Mouse (Mus musculus) midbrain, embryonic 16.5 days (tissue): ENCODE data around the gene Tent5b. TPM values are rescaled to one million over a fixed set of nuclear protein-coding genes. Genes with fewer than 3 reads are reported as not detected.

Experiments
- ATAC-seq: fragments of 200-750 bp; cut with Nextera tagmentation; 2 replicates; pipeline ENCODE4 v1.8.0; 2017; ENCODE audit warnings: moderate TSS enrichment
- H3K27ac ChIP-seq: fragments of 300-500 bp; sonication (generic); 2 replicates; pipeline ENCODE4 v1.5.1; 2014; ENCODE audit warnings: mild to moderate bottlenecking, low read length, mixed read lengths
- H3K27me3 ChIP-seq: fragments of 300-500 bp; sonication (generic); 2 replicates; pipeline ENCODE4 v1.6.1; 2014; ENCODE audit warnings: low read depth, low read length, mixed read lengths; ENCODE audit not compliant: control insufficient read depth, insufficient read depth
- H3K36me3 ChIP-seq: fragments of 300-500 bp; sonication (generic); 2 replicates; pipeline ENCODE4 v1.6.1; 2014; ENCODE audit warnings: mild to moderate bottlenecking, low read length, moderate library complexity, mixed read lengths; ENCODE audit not compliant: control insufficient read depth, insufficient read depth
- H3K4me1 ChIP-seq: fragments of 300-500 bp; sonication (generic); 2 replicates; pipeline ENCODE4 v1.6.1; 2014; ENCODE audit warnings: mild to moderate bottlenecking, low read length, mixed read lengths; ENCODE audit not compliant: control insufficient read depth, insufficient read depth
- H3K4me2 ChIP-seq: fragments of 300-500 bp; sonication (generic); 2 replicates; pipeline ENCODE4 v1.6.1; 2014; ENCODE audit warnings: mild to moderate bottlenecking, low read length, mixed read lengths
- H3K4me3 ChIP-seq: fragments of 300-500 bp; sonication (generic); 2 replicates; pipeline ENCODE4 v1.5.1; 2014; ENCODE audit warnings: low read depth, mild to moderate bottlenecking, low read length, moderate library complexity, mixed read lengths
- H3K9ac ChIP-seq: fragments of 300-500 bp; sonication (generic); 2 replicates; pipeline ENCODE4 v1.6.1; 2014; ENCODE audit warnings: low read depth, low read length, mixed read lengths
- H3K9me3 ChIP-seq: fragments of 300-500 bp; sonication (generic); replicated peaks from 2 replicates; pipeline ENCODE4 v1.6.1; 2014; ENCODE audit warnings: mild to moderate bottlenecking, low read length, mixed read lengths; ENCODE audit not compliant: control insufficient read depth, poor library complexity, severe bottlenecking
- WGBS: fragments of 180-500 bp; shearing (Covaris S2); extraction: QIAGEN DNeasy Blood & Tissue Kit; methylation state at CpG from one replicate; pipeline ENCODE4 v1.1.7; 2014; 5-methylcytosine and 5-hydroxymethylcytosine counted together
- polyA plus RNA-seq: library from polyadenylated mRNA; unstranded; fragments of >200 nt; fragmentation: Nextera tagmentation; extraction: Ambion mirVana; gene quantifications from 2 replicates; pipeline ENCODE4 v1.2.1, GENCODE M21; 2015

Tent5b gene
- polyA plus RNA-seq, 1 experiment from 2014 or later: 0.15 TPM

DNA sequence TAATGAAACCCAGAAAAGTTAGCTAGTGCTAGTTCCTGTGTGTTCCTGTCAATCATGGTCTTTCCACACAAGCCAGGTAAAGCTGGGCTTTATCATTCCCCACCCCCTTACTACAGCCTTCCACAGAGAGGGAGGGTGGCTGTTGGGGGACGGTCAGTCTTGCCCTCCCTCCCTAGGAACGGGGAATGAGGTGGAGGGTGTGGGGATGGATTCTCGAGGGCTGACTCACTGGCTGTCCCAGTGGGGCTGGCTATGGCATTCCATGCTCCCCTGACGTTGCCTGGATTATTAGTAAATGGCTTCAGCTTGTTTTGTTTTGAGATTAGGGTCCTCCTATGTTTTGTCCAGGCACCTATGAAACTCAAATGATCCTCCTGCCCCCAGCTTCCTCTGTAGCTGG lies 1.6 kb downstream of the Tent5b start:
- H3K4me1 ChIP-seq: peaks cover 5% of the 10 kb centered on the region
- WGBS: 39% methylated on average over 4 of the region's 4 CpGs
- H3K9me3 ChIP-seq: no peaks in the 10 kb centered on the region
- H3K27me3 ChIP-seq: peaks cover 29% of the 10 kb centered on the region
- H3K9ac ChIP-seq: no peak overlapping the region
- no peak overlapping the region for H3K4me3 ChIP-seq
- H3K36me3 ChIP-seq: no peaks in the 10 kb centered on the region
- H3K27ac ChIP-seq: no peak overlapping the region
- ATAC-seq: no peak
- H3K4me2 ChIP-seq: no peak overlapping the region

GRCm38 (mm10) chr4:133482479-133482878 lies 2.5 kb downstream of the Tent5b start:
- H3K27me3 ChIP-seq: peaks cover 29% of the 10 kb centered on the region

DNA sequence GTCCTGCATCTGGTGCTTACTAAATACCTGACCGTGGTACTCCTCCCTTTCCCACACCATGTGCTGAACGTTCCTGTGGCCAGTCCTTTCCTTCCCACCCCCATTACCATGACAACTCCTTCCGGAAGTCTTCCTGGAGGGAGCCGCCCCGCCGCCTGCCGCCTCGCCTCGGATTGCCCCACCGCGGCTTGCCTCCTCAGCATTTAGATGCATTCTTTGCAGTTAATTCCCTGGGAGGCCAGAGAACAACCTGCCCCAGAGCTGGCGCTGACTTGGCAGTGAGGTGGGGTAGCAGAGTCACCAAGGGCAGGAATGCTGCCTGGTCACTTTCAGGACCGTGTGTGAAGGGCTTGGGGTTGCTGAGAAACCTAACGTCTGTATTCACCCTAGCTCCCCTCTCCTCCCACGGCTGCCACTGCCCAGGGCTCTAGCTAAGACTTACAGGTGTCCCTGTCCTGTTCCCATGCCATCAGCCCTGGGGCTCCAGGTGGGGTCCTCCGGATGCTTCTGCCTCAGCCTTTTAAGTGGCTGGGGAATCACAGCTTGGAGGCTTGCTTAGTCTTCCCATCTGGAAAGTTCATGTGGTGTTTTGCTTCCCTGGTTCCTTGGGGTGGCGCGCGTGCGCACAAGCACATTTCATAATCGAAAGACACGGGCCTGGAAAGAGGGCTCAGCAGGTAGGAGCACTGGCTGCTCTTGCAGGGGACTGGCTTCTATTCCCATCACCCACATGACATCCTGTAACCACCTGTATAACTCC lies 4.5 kb downstream of the Tent5b start:
- Histone ChIP-seq H3K27me3 (peaks cover 27% of the 10 kb centered on the region), H3K4me2 (no peak overlapping the region), H3K9ac (no peak overlapping the region), H3K9me3 (no peaks in the 10 kb centered on the region), H3K27ac (no peak overlapping the region), H3K4me1 (peaks cover 4% of the 10 kb centered on the region), H3K4me3 (no peak overlapping the region), H3K36me3 (no peaks in the 10 kb centered on the region)
- WGBS: 15% methylated on average over 22 of the region's 22 CpGs
- ATAC-seq: no peak

More at GRCm38 (mm10) chr4:133482479-133482878, 2.5 kb downstream of the Tent5b start:
- no peak overlapping the region for H3K4me3 ChIP-seq
- H3K9me3 ChIP-seq: no peaks in the 10 kb centered on the region
- H3K4me1 ChIP-seq: peaks cover 5% of the 10 kb centered on the region
- H3K9ac ChIP-seq: no peak overlapping the region
- WGBS: 91% methylated on average over 3 of the region's 3 CpGs
- H3K27ac ChIP-seq: no peak overlapping the region
- no peak for ATAC-seq
- no peak overlapping the region for H3K4me2 ChIP-seq
- no peaks in the 10 kb centered on the region for H3K36me3 ChIP-seq

- no peak overlapping the region for H3K27ac ChIP-seq
- no peak overlapping the region for H3K4me3 ChIP-seq
- no peak overlapping the region for H3K4me2 ChIP-seq
- 93% methylated on average over 28 of the region's 28 CpGs for WGBS
- no peaks in the 10 kb centered on the region for H3K4me1 ChIP-seq
- H3K27me3 ChIP-seq: peaks cover 17% of the 10 kb centered on the region
- no peaks in the 10 kb centered on the region for H3K9me3 ChIP-seq
- no peak overlapping the region for H3K9ac ChIP-seq
- no peaks in the 10 kb centered on the region for H3K36me3 ChIP-seq
- ATAC-seq: no peak
These were observed 5.9 kb downstream of the Tent5b start for GRCm38 (mm10) chr4:133485691-133486425.

DNA sequence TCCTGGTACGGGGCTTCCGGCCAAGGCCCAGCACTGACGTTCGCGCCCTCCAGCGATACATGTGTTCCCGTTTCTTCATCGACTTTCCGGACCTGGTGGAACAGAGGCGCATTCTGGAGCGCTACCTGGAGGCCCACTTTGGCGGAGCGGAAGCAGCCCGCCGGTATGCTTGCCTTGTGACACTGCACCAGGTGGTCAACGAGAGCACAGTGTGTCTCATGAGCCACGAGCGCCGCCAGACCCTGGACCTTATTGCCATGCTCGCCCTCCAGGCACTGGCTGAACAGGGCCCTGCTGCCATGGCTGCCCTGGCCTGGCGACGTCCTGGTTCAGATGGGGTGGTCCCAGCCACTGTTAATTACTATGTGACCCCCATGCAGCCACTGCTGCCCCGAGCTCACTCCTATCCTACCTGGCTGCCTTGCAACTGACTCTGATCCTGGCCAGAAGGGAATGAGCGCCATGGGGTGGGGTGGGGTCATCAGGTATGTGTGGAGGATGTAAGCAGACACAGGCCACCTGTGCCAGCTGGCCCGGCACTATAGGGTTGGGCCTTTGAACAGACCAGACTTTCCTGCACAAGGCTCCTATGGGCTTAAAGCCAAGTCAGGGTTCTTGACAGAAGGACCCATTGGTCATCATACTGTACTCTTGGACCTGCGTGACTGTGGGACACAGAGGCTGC lies 6.9 kb downstream of the Tent5b start:
- Histone ChIP-seq H3K4me2 (no peak overlapping the region), H3K27ac (no peak overlapping the region), H3K4me1 (no peaks in the 10 kb centered on the region), H3K9ac (no peak overlapping the region), H3K36me3 (no peaks in the 10 kb centered on the region), H3K27me3 (peaks cover 10% of the 10 kb centered on the region), H3K9me3 (no peaks in the 10 kb centered on the region), H3K4me3 (no peak overlapping the region)
- ATAC-seq: no peak
- WGBS: 95% methylated on average over 26 of the region's 26 CpGs

- Histone ChIP-seq H3K27me3 (peaks cover 1% of the 10 kb centered on the region; the same call in 1 of the 2 replicates), H3K27ac (no peak overlapping the region), H3K9me3 (no peaks in the 10 kb centered on the region), H3K36me3 (no peaks in the 10 kb centered on the region), H3K9ac (no peak overlapping the region), H3K4me3 (no peak overlapping the region), H3K4me2 (no peak overlapping the region), H3K4me1 (peaks cover 2% of the 10 kb centered on the region; the same call in 1 of the 2 replicates)
- ATAC-seq: no peak
- 87% methylated on average over 20 of the region's 20 CpGs for WGBS
These were observed 8.9 kb downstream of the Tent5b start for GRCm38 (mm10) chr4:133488619-133489392.

DNA sequence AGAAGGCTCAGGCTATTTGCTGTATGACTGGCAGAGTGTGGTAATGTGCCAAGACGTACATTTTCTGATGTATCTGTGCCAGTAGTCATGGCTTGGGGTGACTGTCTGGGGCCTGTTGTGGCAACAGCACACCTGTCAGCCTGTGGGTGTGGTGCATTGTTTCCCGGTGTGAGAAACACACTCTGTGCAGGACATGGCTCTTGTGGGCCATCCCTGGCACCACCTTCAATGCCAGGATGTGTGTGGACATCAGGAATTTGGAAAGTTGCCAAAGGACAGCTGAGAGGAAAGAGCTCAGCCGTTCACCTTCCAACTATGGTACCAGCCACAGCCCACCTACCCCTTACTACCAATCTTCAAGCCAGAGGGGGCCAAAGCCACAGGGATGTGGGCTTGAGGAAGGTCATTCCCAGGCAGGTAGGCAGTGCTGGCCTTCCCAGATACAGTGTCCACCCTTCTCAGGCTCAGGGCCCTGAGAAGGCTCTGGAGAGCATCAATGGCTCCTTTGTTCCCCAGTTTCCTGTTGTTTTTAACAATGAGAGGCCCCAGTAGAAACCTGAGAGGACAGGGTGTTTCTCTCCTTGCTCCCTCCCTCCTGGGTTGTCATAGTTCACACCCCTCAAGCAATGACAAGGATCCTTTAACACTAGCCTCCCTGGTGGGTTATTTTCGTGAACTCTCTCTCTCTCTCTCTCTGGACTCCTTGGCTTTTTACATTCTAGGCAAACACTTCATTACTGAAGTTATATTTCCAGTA lies 9.7 kb downstream of the Tent5b start:
- ATAC-seq: no peak
- Histone ChIP-seq H3K4me1 (peaks cover 4% of the 10 kb centered on the region; the same call in 1 of the 2 replicates), H3K36me3 (no peaks in the 10 kb centered on the region), H3K27me3 (no peaks in the 10 kb centered on the region; the same call in 1 of the 2 replicates), H3K9me3 (no peaks in the 10 kb centered on the region), H3K9ac (no peak overlapping the region), H3K4me2 (no peak overlapping the region), H3K4me3 (no peak overlapping the region), H3K27ac (no peak overlapping the region)
- whole genome bisulfite sequencing: 71% methylated on average over 4 of the region's 4 CpGs

GRCm38 (mm10) chr4:133491800-133492199 lies 11.9 kb downstream of the Tent5b start:
- 53% methylated on average over 10 of the region's 10 CpGs for WGBS
- H3K36me3 ChIP-seq: no peaks in the 10 kb centered on the region
- no peak overlapping the region for H3K4me3 ChIP-seq
- no peak overlapping the region for H3K4me2 ChIP-seq
- H3K27ac ChIP-seq: no peak overlapping the region
- no peak overlapping the region for H3K9ac ChIP-seq
- H3K27me3 ChIP-seq: peaks cover 20% of the 10 kb centered on the region
- no peak for ATAC-seq
- no peaks in the 10 kb centered on the region for H3K9me3 ChIP-seq
- peaks cover 7% of the 10 kb centered on the region; the same call in 1 of the 2 replicates for H3K4me1 ChIP-seq
